Mouse (Mus musculus): ENCODE data around the gene Adamtsl5.

Adamtsl5 gene

GRCm38 (mm10) chr10:80348244-80348781 is at the start of gene Adamtsl5:
Adamtsl5 (minus strand) TSS chr10:80348412.
- DNase-seq (ENCODE audit: low read depth, low spot score), result no peak

- no peak for DNase-seq (ENCODE audit: low read depth, low spot score)
Observed at GRCm38 (mm10) chr10:80397524-80398173, 49.4 kb upstream of the Adamtsl5 start.

GRCm38 (mm10) chr10:80396822-80397523 is 48.8 kb upstream of the Adamtsl5 start:
- no peak for DNase-seq (ENCODE audit: low read depth, low spot score)

DNA sequence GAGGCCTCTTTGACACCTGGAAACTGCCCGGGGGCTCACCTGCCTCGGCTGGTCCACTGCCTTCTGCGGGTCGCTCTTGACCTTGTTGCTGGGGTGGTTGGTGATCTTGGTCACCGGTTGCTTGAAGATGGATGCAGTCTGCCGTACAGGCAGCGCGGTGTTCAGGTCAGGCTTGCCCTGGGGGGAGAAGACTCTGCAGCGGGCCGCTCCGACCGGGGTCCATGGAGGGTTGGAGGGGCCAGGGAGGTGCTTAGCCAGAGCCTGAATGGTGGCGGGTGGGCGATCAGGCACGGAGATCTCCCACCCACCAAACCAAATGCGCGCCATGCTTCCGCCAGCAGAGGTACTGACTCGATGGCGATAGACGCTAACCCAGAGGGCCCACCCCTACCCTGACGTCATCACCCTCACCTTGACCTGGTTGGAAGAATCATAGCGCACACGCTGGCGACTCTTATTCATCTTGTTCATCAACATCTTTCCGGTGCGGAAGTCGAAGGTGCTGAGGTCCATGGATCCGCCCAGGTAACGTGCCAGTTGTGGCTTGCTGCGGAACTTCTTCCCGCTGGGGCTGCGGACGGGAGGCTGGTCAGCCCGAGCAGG is 46.9 kb upstream of the Adamtsl5 start:
- no peak for DNase-seq (ENCODE audit: low read depth, low spot score)

- DNase-seq (ENCODE audit: low read depth, low spot score), result no peak
Observed at GRCm38 (mm10) chr10:80392687-80393086, 44.5 kb upstream of the Adamtsl5 start.

DNA sequence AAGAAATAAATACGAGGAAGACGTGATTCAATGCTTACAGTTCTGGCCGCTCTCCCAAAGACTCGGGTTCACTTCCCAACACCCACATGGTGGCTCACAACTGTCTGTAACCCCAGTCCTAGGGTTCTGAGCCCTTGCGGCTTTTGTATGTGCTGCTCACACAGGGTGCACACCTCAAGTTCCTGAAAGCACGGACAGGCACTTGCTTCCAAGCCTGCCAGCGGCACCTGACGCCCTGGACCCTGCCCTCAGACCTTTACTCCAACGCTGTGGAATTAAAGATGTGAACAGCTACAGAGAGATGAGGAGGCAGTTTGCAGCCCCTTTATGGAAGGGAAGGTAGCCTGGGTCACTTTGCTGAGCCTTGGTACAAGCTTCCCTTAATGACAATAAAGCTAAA is 42.5 kb upstream of the Adamtsl5 start:
- DNase-seq (ENCODE audit: low read depth, low spot score), result no peak

DNA sequence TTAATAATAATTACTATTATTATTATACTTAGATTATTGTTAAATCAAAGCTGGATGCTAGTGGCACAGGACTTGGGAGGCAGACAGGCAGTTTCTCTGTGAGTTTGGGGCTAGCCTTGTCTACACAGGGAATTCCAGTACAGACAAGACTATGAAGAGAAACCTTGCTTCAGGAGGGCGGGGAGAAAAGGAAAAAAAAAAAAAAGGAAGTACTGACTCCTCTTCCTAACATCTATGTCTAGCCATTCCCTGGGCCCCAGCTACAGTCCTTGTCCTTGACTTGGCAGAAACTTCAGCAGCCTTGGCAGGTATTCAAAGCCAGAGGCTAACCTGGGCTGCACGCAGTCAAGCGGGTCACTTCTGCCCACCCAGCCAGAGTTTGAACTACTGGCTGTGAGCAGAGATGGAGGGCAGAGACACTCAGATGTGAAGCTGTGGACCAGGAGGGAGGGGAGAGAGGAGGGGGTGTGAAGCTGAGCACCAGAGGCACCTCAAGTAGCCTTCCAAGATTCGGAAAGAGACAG is 41.0 kb upstream of the Adamtsl5 start:
- DNase-seq (ENCODE audit: low read depth, low spot score), result no peak

GRCm38 (mm10) chr10:80388731-80389130 is 40.5 kb upstream of the Adamtsl5 start:
- no peak for DNase-seq (ENCODE audit: low read depth, low spot score)

GRCm38 (mm10) chr10:80387522-80387959 is 39.3 kb upstream of the Adamtsl5 start, which contains the start of gene Mex3d:
Mex3d (minus strand) TSS chr10:80387659.
- no peak for DNase-seq (ENCODE audit: low read depth, low spot score)

- DNase-seq (ENCODE audit: low read depth, low spot score), result no peak
Observed at GRCm38 (mm10) chr10:80386735-80387471, 38.7 kb upstream of the Adamtsl5 start.

- DNase-seq (ENCODE audit: low read depth, low spot score), result no peak
Observed at GRCm38 (mm10) chr10:80385811-80386734, 37.9 kb upstream of the Adamtsl5 start.

GRCm38 (mm10) chr10:80385310-80385709 is 37.1 kb upstream of the Adamtsl5 start:
- DNase-seq (ENCODE audit: low read depth, low spot score), result no peak

GRCm38 (mm10) chr10:80384709-80385108 is 36.5 kb upstream of the Adamtsl5 start:
- DNase-seq (ENCODE audit: low read depth, low spot score), result no peak

DNA sequence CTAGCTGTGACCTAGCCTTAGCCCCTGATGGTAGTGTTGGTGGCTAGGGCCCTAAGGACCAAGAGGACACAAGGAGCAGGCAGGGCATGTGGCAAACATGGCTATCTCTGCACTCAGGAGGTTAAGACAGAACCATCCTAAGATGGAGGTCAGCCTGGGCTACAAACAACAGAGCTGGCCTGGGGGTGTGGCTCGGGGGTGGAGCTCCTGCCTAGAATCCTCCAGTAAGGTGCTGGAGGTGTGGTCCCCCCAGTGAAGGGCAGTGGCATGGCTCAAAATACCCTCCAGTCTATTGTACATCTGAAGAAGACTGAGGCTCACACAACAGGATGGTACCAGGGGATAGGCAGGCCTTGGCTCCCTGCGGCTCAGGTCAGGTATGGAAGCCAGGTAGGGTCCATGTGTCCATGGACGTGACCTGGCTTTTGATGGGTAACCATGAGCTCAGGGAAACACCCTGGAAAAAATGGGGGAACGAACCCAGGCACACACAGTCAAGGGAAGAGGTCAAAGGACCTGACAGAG is 36.0 kb upstream of the Adamtsl5 start:
- DNase-seq (ENCODE audit: low read depth, low spot score), result no peak

DNA sequence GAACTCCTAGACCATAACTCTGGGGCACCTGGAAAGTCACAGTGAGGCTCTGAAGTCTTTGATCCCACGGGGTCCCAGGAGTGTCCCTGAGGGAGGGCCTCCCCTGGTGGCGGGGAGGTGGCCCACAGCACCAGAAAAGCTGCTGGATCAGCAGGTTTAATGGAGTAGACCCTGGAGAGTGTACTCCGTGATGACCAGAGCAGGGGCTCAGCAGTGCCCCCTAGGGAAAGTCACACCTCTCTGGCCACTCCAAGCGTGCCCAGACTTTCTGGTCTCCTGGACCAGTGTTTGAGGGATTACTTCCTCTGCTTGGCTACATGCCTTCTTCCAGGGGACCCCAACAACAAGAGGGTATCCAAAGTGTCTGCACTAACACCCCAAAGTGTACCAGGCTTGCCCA is 35.2 kb upstream of the Adamtsl5 start:
- no peak for DNase-seq (ENCODE audit: low read depth, low spot score)

DNA sequence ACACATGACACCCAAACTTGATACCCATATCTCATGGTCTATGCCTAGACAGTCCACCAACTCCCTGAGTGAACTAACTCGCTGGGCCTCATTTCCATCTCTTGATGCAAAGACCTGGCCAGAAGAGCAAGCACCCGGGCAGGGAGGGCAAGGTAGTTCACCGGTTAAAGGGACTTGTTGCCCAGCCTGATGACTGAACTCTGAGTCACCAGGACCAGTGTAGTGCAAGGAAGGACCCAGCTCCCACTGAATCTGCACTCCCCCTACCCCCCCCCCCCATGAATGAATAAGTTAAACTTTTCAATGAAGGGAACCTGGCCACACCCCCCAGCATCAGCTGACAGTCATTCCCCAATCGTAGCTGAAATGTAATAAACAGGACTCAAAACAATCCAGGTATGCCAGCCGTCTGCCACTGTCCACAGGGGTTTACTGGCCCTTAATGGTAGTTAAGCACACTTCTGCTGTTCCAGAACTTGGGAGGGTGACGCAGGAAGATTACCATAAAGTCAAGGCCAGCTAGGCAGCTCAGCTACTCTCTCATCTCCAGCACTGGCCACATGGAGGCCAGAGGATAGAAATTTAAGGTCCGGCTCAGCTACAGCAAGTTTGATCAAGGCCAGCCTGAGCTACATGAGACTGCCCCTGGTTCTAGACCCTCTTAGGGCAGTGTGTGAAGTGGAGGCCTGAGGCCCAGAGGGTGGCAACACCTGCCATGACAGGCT is 34.6 kb upstream of the Adamtsl5 start:
- DNase-seq (ENCODE audit: low read depth, low spot score), result no peak

DNA sequence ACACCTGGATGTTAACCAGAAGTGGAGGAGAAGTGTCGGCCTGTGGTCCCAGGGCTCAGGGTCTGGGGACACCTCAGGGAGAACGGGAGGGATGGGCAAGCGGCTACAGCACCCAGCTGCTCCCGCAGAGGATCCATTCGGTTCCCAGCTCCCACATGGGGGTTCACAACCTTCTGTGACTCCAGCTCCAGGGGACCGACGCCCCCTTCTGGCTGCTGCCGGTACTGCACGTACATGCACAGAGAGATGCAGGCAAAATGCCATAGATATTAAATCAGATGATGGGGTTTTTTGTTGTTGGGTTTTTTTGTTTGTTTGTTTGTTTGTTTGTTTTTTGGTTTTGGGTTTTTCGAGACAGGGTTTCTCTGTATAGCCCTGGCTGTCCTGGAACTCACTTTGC is 29.5 kb upstream of the Adamtsl5 start:
- DNase-seq (ENCODE audit: low read depth, low spot score), result no peak

GRCm38 (mm10) chr10:80376160-80376559 is 27.9 kb upstream of the Adamtsl5 start:
- DNase-seq (ENCODE audit: low read depth, low spot score), result no peak

- DNase-seq (ENCODE audit: low read depth, low spot score), result no peak
Observed at GRCm38 (mm10) chr10:80374063-80374462, 25.9 kb upstream of the Adamtsl5 start.

DNA sequence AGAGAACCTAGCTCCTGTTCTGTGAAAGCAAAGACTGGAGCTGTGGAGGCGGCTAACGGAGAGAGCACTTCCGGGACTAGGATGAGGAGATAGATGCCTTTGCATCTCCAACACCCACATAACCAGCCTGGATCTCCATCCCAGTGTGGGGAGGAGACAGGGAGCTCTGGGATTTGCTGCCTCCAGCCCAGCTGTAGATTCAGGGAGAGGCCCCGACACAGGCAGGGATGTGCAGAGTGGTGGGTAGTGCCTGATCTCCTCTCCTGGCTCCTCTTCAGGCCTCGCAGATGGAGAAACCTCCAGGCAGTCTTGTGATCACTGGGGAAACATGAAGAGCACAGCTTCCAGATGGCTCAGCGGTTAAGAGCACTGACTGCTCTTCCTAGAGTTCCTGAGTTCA is 24.5 kb upstream of the Adamtsl5 start:
- DNase-seq (ENCODE audit: low read depth, low spot score), result no peak
